Mouse (Mus musculus) embryo, embryonic 10 days (tissue): ENCODE data around the gene Sbno2.

Experiments used
- DNase-seq: peaks from one replicate; pipeline ENCODE4 v3.0.0-alpha.2; 2015; ENCODE audit warnings: low spot score

Gene Sbno2

DNA sequence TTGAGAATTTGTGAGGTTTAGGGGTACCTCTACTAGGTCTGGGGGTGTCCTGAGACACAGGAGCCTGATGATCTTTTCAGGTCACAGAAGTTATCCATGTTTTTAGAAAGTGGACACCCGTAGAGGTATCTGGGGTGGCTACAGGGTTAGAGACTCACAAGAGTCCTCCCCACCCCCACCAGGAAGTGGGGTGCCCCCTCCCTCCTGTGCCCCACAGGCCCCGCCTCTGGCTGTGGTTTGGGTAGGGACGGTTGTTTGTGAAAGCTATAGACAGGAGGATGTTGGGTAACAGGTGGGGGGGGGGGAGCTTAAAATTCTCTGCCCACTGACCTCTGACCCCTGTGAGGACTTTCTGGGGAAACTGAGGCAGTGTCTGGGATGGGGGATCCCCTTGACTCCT lies 88.0 kb downstream of the Sbno2 start:
- DNase-seq = no peak

DNA sequence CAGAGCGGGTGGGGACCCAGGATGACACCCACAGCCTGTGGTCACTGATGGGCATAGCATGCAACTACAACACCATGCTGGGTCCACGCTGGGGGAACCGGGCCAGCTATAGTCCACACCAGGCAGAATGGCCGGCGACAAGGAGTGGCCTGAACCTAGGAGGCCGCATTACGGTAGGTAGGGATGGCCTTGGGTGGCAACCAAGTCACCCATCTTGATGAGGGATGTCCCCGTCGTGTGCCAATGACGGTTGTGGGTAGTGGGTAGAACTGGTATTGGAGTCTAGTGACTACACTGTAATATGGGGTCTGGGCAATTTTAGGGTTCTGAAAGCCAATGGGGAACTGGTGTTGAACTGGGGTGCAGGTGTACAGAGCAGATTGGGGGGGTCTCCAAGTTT lies 88.4 kb downstream of the Sbno2 start:
- DNase-seq = no peak

- no peak for DNase-seq
Observed at GRCm38 (mm10) chr10:80016511-80016910, 88.9 kb downstream of the Sbno2 start, which contains the start of gene Arhgap45. Gene Arhgap45 (plus strand): TSS chr10:80016653.

DNA sequence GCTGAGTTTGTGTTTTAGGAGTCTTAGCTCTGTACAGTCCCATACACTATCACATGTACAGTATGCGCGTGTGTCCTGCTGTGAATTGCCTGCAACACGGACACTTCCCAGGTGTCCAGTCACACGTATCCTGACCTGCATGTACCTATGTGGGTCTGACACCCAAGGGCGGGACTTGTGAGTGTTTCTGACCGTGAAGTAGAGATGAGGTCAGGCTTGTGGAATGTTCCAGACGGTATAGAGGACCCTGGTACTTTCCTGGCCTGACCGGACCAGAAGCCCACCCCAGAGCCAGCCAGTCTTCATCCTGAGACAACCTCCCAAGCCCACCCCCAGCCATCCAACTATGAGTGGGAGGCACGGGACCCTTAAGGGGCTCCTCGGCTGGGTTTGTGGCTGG lies 89.8 kb downstream of the Sbno2 start:
- no peak for DNase-seq

- DNase-seq = no peak
Observed at GRCm38 (mm10) chr10:80014484-80015290, 90.7 kb downstream of the Sbno2 start.

DNA sequence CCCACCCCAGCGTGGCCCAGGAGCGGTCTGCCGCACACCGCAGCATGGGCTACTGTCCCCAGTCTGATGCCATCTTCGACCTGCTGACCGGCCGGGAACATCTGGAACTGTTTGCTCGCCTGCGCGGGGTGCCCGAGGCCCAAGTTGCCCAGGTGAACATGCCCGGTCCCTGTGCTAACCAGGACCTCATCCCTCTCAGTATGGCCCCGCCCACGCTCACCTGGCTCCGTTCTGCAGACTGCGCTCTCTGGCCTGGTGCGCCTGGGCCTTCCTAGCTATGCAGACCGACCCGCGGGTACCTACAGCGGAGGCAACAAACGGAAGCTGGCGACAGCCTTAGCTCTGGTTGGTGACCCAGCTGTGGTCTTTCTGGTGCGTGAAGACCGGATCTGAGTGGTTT lies 91.8 kb downstream of the Sbno2 start:
- DNase-seq = no peak

GRCm38 (mm10) chr10:80011740-80012139 lies 93.6 kb downstream of the Sbno2 start:
- DNase-seq = no peak
